In genomic region chr6:30855956-30856355, GRCm38 (mm10) we compare ENCODE assay signal across 26 mouse cellular contexts. TPM values are rescaled to one million over a fixed set of nuclear protein-coding genes. Genes with fewer than 3 reads are reported as not detected.
DNase-seq lines count a peak whose midpoint lies in the region; ATAC-seq and TF ChIP-seq lines count a peak whose summit lies in the region.
"Had no signal": no experiment of that assay in that cellular context is flagged by ENCODE, and none has a peak within 500 bp of the region (broad histone marks: within the 10 kb centered on the region; RNA-seq: fewer than 3 reads in every experiment).

No protein-coding gene starts in this region.

- no peaks in the 10 kb centered on the region for H3K79me2 ChIP-seq in MEL (ENCODE audit: control insufficient read depth, insufficient read depth, low read length, poor library complexity)

- no peak for TF ChIP-seq POLR2A in MEL (IDR thresholded peaks at IDR 0.05; ENCODE audit: control insufficient read depth in 1 of 2, insufficient read depth in 1 of 2, low read depth in 1 of 2, low read length in 2 of 2, poor library complexity in 1 of 2)

- TF ChIP-seq EP300 in MEL (IDR thresholded peaks at IDR 0.05; ENCODE audit: low read depth in 1 of 2, low read length in 2 of 2): no peak

- ATAC-seq in intestine, postnatal 0 days: 0 out of 2 replicates have a peak, but pooled peaks have one; percentile 9
- ATAC-seq: forebrain, embryonic 14.5 days; liver, embryonic 12.5 days had no signal

- H3K36me3 ChIP-seq in MEL (ENCODE audit: control insufficient read depth in 1 of 2, insufficient read depth in 2 of 2, low read length in 2 of 2): no peaks in the 10 kb centered on the region
- H3K36me3 ChIP-seq in intestine, postnatal 0 days (ENCODE audit: control insufficient read depth, insufficient read depth): peaks cover 5% of the 10 kb centered on the region

- no peaks in the 10 kb centered on the region for H3K27me3 ChIP-seq in MEL (ENCODE audit: control insufficient read depth in 1 of 2, insufficient read depth in 2 of 2, low read length in 2 of 2)
- H3K27me3 ChIP-seq in intestine, postnatal 0 days (replicated peaks; ENCODE audit: control insufficient read depth, insufficient read depth, low read length): no peaks in the 10 kb centered on the region
- H3K27me3 ChIP-seq: embryonic facial prominence, embryonic 12.5 days; hindbrain, embryonic 15.5 days; liver, embryonic 12.5 days; lung, embryonic 15.5 days had no signal

- WGBS in intestine, postnatal 0 days: 96% methylated on average over 7 of the region's 7 CpGs

- no peak overlapping the region for H3K27ac ChIP-seq in MEL (ENCODE audit: control insufficient read depth, low read depth, low read length)
- H3K27ac ChIP-seq in intestine, postnatal 0 days (ENCODE audit: low read depth, low read length): 0 out of 2 replicates have a peak overlapping the region, but pooled peaks have one; percentile 30
- H3K27ac ChIP-seq: embryonic facial prominence, embryonic 12.5 days; hindbrain, embryonic 15.5 days; layer of hippocampus, adult 2 months; liver, embryonic 12.5 days; lung, embryonic 15.5 days; midbrain, embryonic 10.5 days had no signal

- H3K4me3 ChIP-seq in MEL (ENCODE audit: control insufficient read depth in 1 of 2, insufficient read depth in 1 of 2, low read depth in 2 of 2, low read length in 2 of 2): no peak overlapping the region
- H3K4me3 ChIP-seq in intestine, postnatal 0 days (ENCODE audit: low read depth, low read length): no peak overlapping the region
- H3K4me3 ChIP-seq: embryonic facial prominence, embryonic 12.5 days; erythroblast, embryonic 14.5 days; hindbrain, embryonic 15.5 days; layer of hippocampus, adult 2 months; liver, embryonic 12.5 days; lung, embryonic 15.5 days; midbrain, embryonic 10.5 days had no signal

- H3K4me2 ChIP-seq in intestine, postnatal 0 days (replicated peaks; ENCODE audit: low read depth): no peak overlapping the region
- H3K4me2 ChIP-seq: embryonic facial prominence, embryonic 12.5 days; hindbrain, embryonic 15.5 days; liver, embryonic 12.5 days; lung, embryonic 15.5 days had no signal

- TF ChIP-seq RAD21 in MEL (IDR thresholded peaks at IDR 0.05; ENCODE audit: low read depth, low read length): no peak

- H3K4me1 ChIP-seq in MEL (ENCODE audit: control insufficient read depth in 1 of 2, insufficient read depth in 2 of 2, low read length in 2 of 2): no peaks in the 10 kb centered on the region
- H3K4me1 ChIP-seq in intestine, postnatal 0 days (replicated peaks; ENCODE audit: control insufficient read depth, insufficient read depth, low read length): no peaks in the 10 kb centered on the region
- H3K4me1 ChIP-seq: embryonic facial prominence, embryonic 12.5 days; hindbrain, embryonic 15.5 days; liver, embryonic 12.5 days; lung, embryonic 15.5 days; midbrain, embryonic 10.5 days had no signal

- no peak overlapping the region for H3K9ac ChIP-seq in MEL (ENCODE audit: control insufficient read depth, low read depth, low read length, poor library complexity, severe bottlenecking)
- no peak overlapping the region for H3K9ac ChIP-seq in intestine, postnatal 0 days (ENCODE audit: low read depth, low read length)
- H3K9ac ChIP-seq: embryonic facial prominence, embryonic 12.5 days; hindbrain, embryonic 15.5 days; liver, embryonic 12.5 days; lung, embryonic 15.5 days had no signal

- TF ChIP-seq CTCF in MEL (IDR thresholded peaks at IDR 0.05 in 2 of 3, conservative IDR thresholded peaks at IDR 0.05 in 1 of 3; ENCODE audit: control insufficient read depth in 1 of 3, insufficient read depth in 1 of 3, low read depth in 2 of 3, low read length in 3 of 3, poor library complexity in 1 of 3, severe bottlenecking in 1 of 3): no peak
- TF ChIP-seq CTCF in intestine, postnatal 0 days (IDR thresholded peaks at IDR 0.05; ENCODE audit: low read depth): no peak

- H3K9me3 ChIP-seq in MEL (replicated peaks; ENCODE audit: insufficient read depth, low read length): no peaks in the 10 kb centered on the region
- no peaks in the 10 kb centered on the region for H3K9me3 ChIP-seq in intestine, postnatal 0 days (ENCODE audit: control insufficient read depth)
- H3K9me3 ChIP-seq: embryonic facial prominence, embryonic 12.5 days; hindbrain, embryonic 15.5 days; liver, embryonic 12.5 days; lung, embryonic 15.5 days; midbrain, embryonic 10.5 days had no signal

- peak; percentile 17 for DNase-seq in lung, postnatal 36 days
- DNase-seq in lung, postnatal 14 days: no peak
- peak; percentile 15 for DNase-seq in MEL (ENCODE audit: low read depth, low spot score)
- DNase-seq in skeletal muscle tissue, adult 2 months (ENCODE audit: low read depth, low spot score): peak; percentile 0
- no peak for DNase-seq in thymus, postnatal 14 days
- no peak for DNase-seq in heart, postnatal 4 days
- DNase-seq: adrenal gland, postnatal 36 days; cerebellum, adult 9-10 months; gastrocnemius, postnatal 10 days; heart, adult 18-20 months; heart, postnatal 36 days; kidney, adult 11 months; kidney, postnatal 14 days; left cerebral cortex, postnatal 4 days; spleen, adult 18-20 months had no signal

TF ChIP-seq in MEL, 35 proteins besides CTCF, POLR2A, EP300 and RAD21:
- TF ChIP-seq MXI1 (IDR thresholded peaks at IDR 0.05; ENCODE audit: low read depth, low read length) (no peak), ELF1 (IDR thresholded peaks at IDR 0.05; ENCODE audit: low read depth, low read length) (no peak), ZC3H11A (IDR thresholded peaks at IDR 0.05; ENCODE audit: low read depth, low read length) (no peak), ZMIZ1 (IDR thresholded peaks at IDR 0.05; ENCODE audit: low read depth, low read length) (no peak), CHD1 (IDR thresholded peaks at IDR 0.05; ENCODE audit: low read depth, low read length) (no peak), POLR2AphosphoS5 (IDR thresholded peaks at IDR 0.05; ENCODE audit: borderline replicate concordance, low read depth, low read length) (no peak), MAZ (IDR thresholded peaks at IDR 0.05; ENCODE audit: low read depth, low read length) (no peak), BHLHE40 (IDR thresholded peaks at IDR 0.05; ENCODE audit: borderline replicate concordance, low read depth, low read length) (no peak), ZKSCAN1 (IDR thresholded peaks at IDR 0.05; ENCODE audit: low read depth, low read length) (no peak), SIN3A (IDR thresholded peaks at IDR 0.05; ENCODE audit: low read length) (no peak), MYC (IDR thresholded peaks at IDR 0.05; ENCODE audit: low read depth, low read length) (no peak), GABPA (IDR thresholded peaks at IDR 0.05; ENCODE audit: low read depth, low read length) (no peak), MYB (IDR thresholded peaks at IDR 0.05; ENCODE audit: low read depth, low read length) (no peak), JUND (IDR thresholded peaks at IDR 0.05; ENCODE audit: low read depth, low read length) (no peak), ZNF384 (IDR thresholded peaks at IDR 0.05; ENCODE audit: low read depth, low read length) (no peak), RCOR1 (IDR thresholded peaks at IDR 0.05; ENCODE audit: low read depth, low read length) (no peak)
TF ChIP-seq in MEL: peak in this region for 0.

RNA-seq across cellular contexts. Expression of gene Copg2, which starts 40.6 kb away (rescaled TPM):
- 14.8 and 16.0 TPM in 2 replicates for total RNA-seq in MEL (2012; rRNA removed)
- 10 to 100 TPM in 1 of 2 experiments, not detected in 1; 20.3 TPM for polyA plus RNA-seq in MEL (2012; ENCODE audit: insufficient read depth in 1 of 2, insufficient read length in 2 of 2, low read depth in 1 of 2, low replicate concordance in 2 of 2, missing spikeins in 1 of 2)
- 9.8 and 10.2 TPM in 2 replicates for polyA plus RNA-seq in intestine, postnatal 0 days (2015; fragmentation: Nextera tagmentation; extraction: Ambion mirVana)
- 10 to 100 TPM; 50.2 to 50.7 TPM for total RNA-seq in heart, postnatal 4 days (2021)

RNA-seq across cellular contexts. Expression of gene Tsga13, which starts 59.4 kb away (rescaled TPM):
- not detected in 2 replicates for total RNA-seq in MEL (2012; rRNA removed)
- not detected for polyA plus RNA-seq in MEL (2012; ENCODE audit: insufficient read depth in 1 of 2, insufficient read length in 2 of 2, low read depth in 1 of 2, low replicate concordance in 2 of 2, missing spikeins in 1 of 2)
- not detected in 2 replicates for polyA plus RNA-seq in intestine, postnatal 0 days (2015; fragmentation: Nextera tagmentation; extraction: Ambion mirVana)
- total RNA-seq in heart, postnatal 4 days (2021): not detected
- total RNA-seq: adrenal gland, postnatal 36 days; heart, adult 18-20 months; heart, postnatal 36 days; layer of hippocampus, adult 2 months; left cerebral cortex, adult 18-20 months had no signal
- polyA plus RNA-seq: embryonic facial prominence, embryonic 12.5 days; erythroblast, embryonic 14.5 days; forebrain, embryonic 14.5 days; liver, embryonic 12.5 days; neural tube, embryonic 11.5 days had no signal

Comparison
In these comparisons a context has a peak if more than half of its experiments do, and no peak if none do; other contexts are left out.
1. DNase-seq: peak in lung, postnatal 36 days (single experiment), MEL (single experiment) and skeletal muscle tissue, adult 2 months (single experiment); none in lung, postnatal 14 days (single experiment), thymus, postnatal 14 days (single experiment) and heart, postnatal 4 days (single experiment).